Mouse (Mus musculus) layer of hippocampus, adult 18-20 months (tissue): ENCODE results near the gene Magel2. TPM values are rescaled to one million over a fixed set of nuclear protein-coding genes. Genes with fewer than 3 reads are reported as not detected.
A peak's percentile ranks its signal among the peaks of the same experiment; 100 is the strongest.

Experiments
- DNase-seq, 2 experiments: peaks; one replicate each; pipeline ENCODE4 v3.0.0; 2022; ENCODE audit warnings: low spot score in 2 of 2
- total RNA-seq, 2 experiments: library from RNA; stranded (reverse); gene quantifications; 2 replicates each; pipeline ENCODE4 v1.2.3; 2021

Gene Magel2
- total RNA-seq, 2 experiments from 2014 or later: 1.3 to 1.7 TPM

DNA sequence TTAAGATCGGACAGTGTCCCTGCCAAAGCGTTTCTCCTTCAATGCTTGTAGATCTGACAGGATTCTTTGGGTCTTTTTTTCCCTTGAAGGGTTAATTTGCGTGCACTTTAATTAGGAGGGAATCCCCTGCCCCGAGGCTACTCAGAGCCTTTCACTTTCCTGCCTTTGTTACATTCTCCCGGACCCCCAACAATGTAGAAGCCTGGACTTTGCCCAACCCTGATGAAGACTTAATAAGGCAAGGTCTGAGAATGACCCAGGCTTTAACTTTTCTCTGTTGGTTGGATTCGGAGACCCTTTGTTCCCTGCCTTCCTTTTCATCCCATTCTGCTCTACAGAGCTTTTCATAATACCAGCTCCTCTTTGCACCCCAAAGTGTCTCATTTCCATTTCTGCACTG lies 43.8 kb downstream of the Magel2 start:
- DNase-seq: no peak

GRCm38 (mm10) chr7:62423210-62423609 lies 46.4 kb downstream of the Magel2 start:
- no peak for DNase-seq

DNA sequence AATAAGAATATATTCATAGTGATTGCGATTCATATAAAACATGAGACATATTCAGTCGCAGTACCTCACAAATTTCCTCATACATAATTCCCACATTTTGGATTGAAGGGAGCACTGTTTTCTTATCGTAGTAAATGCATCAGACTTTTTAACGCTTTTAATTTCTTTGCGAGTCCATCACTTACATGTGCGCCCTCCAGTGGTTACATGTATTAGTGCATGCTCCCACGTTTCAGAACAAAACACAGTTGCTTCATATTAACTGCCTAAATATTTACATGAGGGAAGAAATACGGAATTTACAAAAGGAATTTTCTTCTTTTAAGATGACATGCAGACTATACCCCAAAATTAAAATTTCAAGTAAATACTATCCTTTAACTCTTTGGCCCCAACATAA lies 51.5 kb downstream of the Magel2 start:
- DNase-seq: peak in 1 of 2 experiments; percentile 21

Other genes starting within 250 kb of the Magel2 start
- 100 to 1,000 TPM; 119 to 137 TPM for gene Ndn, start 30.4 kb upstream of the Magel2 start, total RNA-seq
- gene Mkrn3, start 43.1 kb downstream of the Magel2 start, total RNA-seq: under 1 TPM; 0.45 to 0.53 TPM
- gene Peg12, start 87.5 kb downstream of the Magel2 start, total RNA-seq: under 1 TPM; 0.28 to 0.42 TPM